Mouse (Mus musculus): ENCODE data around the gene Wscd2. TPM values are rescaled to one million over a fixed set of nuclear protein-coding genes. Genes with fewer than 3 reads are reported as not detected.

Wscd2 gene
- total RNA-seq, 4 experiments from 2014 or later, result 5.4 to 12.6 (median 9.4) TPM

Other genes starting within 250 kb of the Wscd2 start
- 10 to 100 TPM; 14.8 to 23.5 (median 18.8) TPM for gene Sgsm1, start 179.5 kb upstream of the Wscd2 start, total RNA-seq (2022)
- not detected for gene Aym1, start 133.0 kb upstream of the Wscd2 start, total RNA-seq (2022)
- gene Cmklr1, start 160.1 kb downstream of the Wscd2 start, total RNA-seq (2022), result 10 to 100 TPM; 14.2 to 27.6 (median 21.2) TPM
- gene 1700069L16Rik, start 234.4 kb downstream of the Wscd2 start, total RNA-seq (2022), result not detected
- 10 to 100 TPM; 15.7 to 25.8 (median 17.6) TPM for gene Ficd, start 245.5 kb downstream of the Wscd2 start, total RNA-seq (2022)